Mouse (Mus musculus) CD4-positive, CD25-positive, alpha-beta regulatory T cell, adult 4 months (primary cell): ENCODE results near the gene Sirt4. TPM values are rescaled to one million over a fixed set of nuclear protein-coding genes. Genes with fewer than 3 reads are reported as not detected.
"Not testable (repeated sequence)": the region's sequence is repeated elsewhere in the genome, so short reads cannot be mapped to it uniquely, and the experiment has no call there.

Experiments
- ATAC-seq: one replicate; pipeline ENCODE4 v1.8.0; 2017
- polyA plus RNA-seq, 2 experiments: library from polyadenylated mRNA; unstranded; fragments of 100-300 nt; shearing (Covaris generic); gene quantifications; one replicate each; pipeline ENCODE4 v1.2.1; 2017

Gene Sirt4
- polyA plus RNA-seq, 2 experiments from 2014 or later = 9.9 to 18.6 TPM

- no peak for ATAC-seq
Observed at GRCm38 (mm10) chr5:115470766-115471531, 13.6 kb downstream of the Sirt4 start.

GRCm38 (mm10) chr5:115469791-115470190 is 14.7 kb downstream of the Sirt4 start:
- ATAC-seq = no peak

GRCm38 (mm10) chr5:115465642-115466420 is 18.7 kb downstream of the Sirt4 start, which contains the start of gene Pla2g1b:
Pla2g1b (plus strand) TSS chr5:115466262.
- ATAC-seq = no peak

- ATAC-seq = no peak
Observed at GRCm38 (mm10) chr5:115464408-115465115, 20.0 kb downstream of the Sirt4 start.

GRCm38 (mm10) chr5:115458918-115459317 is 25.6 kb downstream of the Sirt4 start:
- ATAC-seq = no peak

- no peak for ATAC-seq
Observed at GRCm38 (mm10) chr5:115455838-115456237, 28.7 kb downstream of the Sirt4 start.

- ATAC-seq = no peak
Observed at GRCm38 (mm10) chr5:115454422-115455090, 30.0 kb downstream of the Sirt4 start.

GRCm38 (mm10) chr5:115450410-115451317 is 33.9 kb downstream of the Sirt4 start:
- ATAC-seq = no peak

GRCm38 (mm10) chr5:115449247-115449646 is 35.3 kb downstream of the Sirt4 start:
- no peak for ATAC-seq

GRCm38 (mm10) chr5:115447108-115447507 is 37.4 kb downstream of the Sirt4 start:
- ATAC-seq = no peak

GRCm38 (mm10) chr5:115444130-115444529 is 40.4 kb downstream of the Sirt4 start:
- ATAC-seq = no peak

GRCm38 (mm10) chr5:115442663-115443062 is 41.9 kb downstream of the Sirt4 start:
- ATAC-seq = not testable (repeated sequence)

- peak; percentile 53 for ATAC-seq
Observed at GRCm38 (mm10) chr5:115441205-115441849, 43.2 kb downstream of the Sirt4 start.

- ATAC-seq = no peak
Observed at GRCm38 (mm10) chr5:115438667-115439066, 45.9 kb downstream of the Sirt4 start.

GRCm38 (mm10) chr5:115437945-115438315 is 46.6 kb downstream of the Sirt4 start:
- no peak for ATAC-seq

- no peak for ATAC-seq
Observed at GRCm38 (mm10) chr5:115437242-115437944, 47.1 kb downstream of the Sirt4 start.

- no peak for ATAC-seq
Observed at GRCm38 (mm10) chr5:115436421-115437124, 48.0 kb downstream of the Sirt4 start.

GRCm38 (mm10) chr5:115435755-115436379 is 48.7 kb downstream of the Sirt4 start:
- no peak for ATAC-seq
